13 mouse cellular contexts compared by ENCODE assay signal in the genomic region with DNA sequence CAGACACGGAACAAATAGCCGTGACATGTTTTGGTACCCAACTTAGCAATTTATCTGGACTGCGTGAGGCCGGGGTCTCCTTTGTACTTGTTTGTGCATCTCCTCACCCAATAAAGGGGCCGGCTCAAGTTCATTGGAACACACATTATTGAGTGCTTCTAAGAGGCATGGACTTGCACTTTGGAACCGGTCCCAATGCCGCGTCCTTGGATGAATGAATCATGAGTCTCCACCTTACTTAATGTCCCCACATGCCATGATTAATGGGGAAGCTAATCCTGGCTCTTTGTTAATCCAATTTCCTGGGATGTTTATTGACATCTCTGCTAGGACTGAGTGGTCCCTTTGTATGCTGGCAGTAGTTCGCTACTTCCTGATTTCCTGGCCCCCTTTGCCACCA.
A peak's percentile ranks its signal among the peaks of the same experiment; 100 is the strongest.
DNase-seq lines count a peak whose midpoint lies in the region; ATAC-seq lines count a peak whose summit lies in the region.
"Had no signal": no experiment of that assay in that cellular context is flagged by ENCODE, and none has a peak within 500 bp of the region (broad histone marks: within the 10 kb centered on the region; RNA-seq: fewer than 3 reads in every experiment).

No protein-coding gene starts in this region.

- no peak overlapping the region for H3K9ac ChIP-seq in hindbrain, embryonic 16.5 days (ENCODE audit: low read depth, low read length)

- H3K4me2 ChIP-seq in hindbrain, embryonic 16.5 days (ENCODE audit: low read length): no peak overlapping the region
- H3K4me2 ChIP-seq: liver, embryonic 11.5 days had no signal

- H3K4me1 ChIP-seq in hindbrain, embryonic 16.5 days (ENCODE audit: control insufficient read depth, insufficient read depth, low read depth, low read length): no peaks in the 10 kb centered on the region; the same call in 1 of the 2 replicates

- no peaks in the 10 kb centered on the region for H3K27me3 ChIP-seq in hindbrain, embryonic 16.5 days (replicated peaks; ENCODE audit: control insufficient read depth, insufficient read depth, low read length)

- H3K9me3 ChIP-seq in hindbrain, embryonic 16.5 days (ENCODE audit: control insufficient read depth, low read length): no peaks in the 10 kb centered on the region

- peak; percentile 68 for DNase-seq in ovary, adult 18-20 months (ENCODE audit: low spot score)
- DNase-seq in ovary, postnatal 10 days (ENCODE audit: low spot score): no peak
- DNase-seq in adrenal gland, postnatal 4 days (ENCODE audit: low spot score in 2 of 2): peak; percentile 27 to 62
- peak; percentile 62 for DNase-seq in testis, postnatal 10 days (ENCODE audit: low spot score)
- no peak for DNase-seq in kidney, adult 18-20 months
- no peak for DNase-seq in kidney, adult 9 months
- DNase-seq in left cerebral cortex, postnatal 36 days (ENCODE audit: low spot score in 2 of 2): no peak
- DNase-seq: heart, postnatal 10 days; right cerebral cortex, adult 18-20 months; thymus, postnatal 25 days had no signal

- no peaks in the 10 kb centered on the region for H3K36me3 ChIP-seq in hindbrain, embryonic 16.5 days (ENCODE audit: control insufficient read depth, insufficient read depth, low read length)

- H3K27ac ChIP-seq in hindbrain, embryonic 16.5 days (ENCODE audit: low read depth, low read length): no peak overlapping the region

- H3K4me3 ChIP-seq in hindbrain, embryonic 16.5 days (ENCODE audit: low read length): no peak overlapping the region
- H3K4me3 ChIP-seq: layer of hippocampus, adult 2 months had no signal

- ATAC-seq in hindbrain, embryonic 16.5 days: peak; percentile 46; the same call in 1 of the 2 replicates

- intact Hi-C loops in left cerebral cortex, postnatal 36 days (cut with DNase I): no loop called here

- 44% methylated on average over 9 of the region's 9 CpGs for WGBS in hindbrain, embryonic 16.5 days

Comparison
In these comparisons a context has a peak if more than half of its experiments do, and no peak if none do; other contexts are left out.
1. DNase-seq: peak in ovary, adult 18-20 months (single experiment), adrenal gland, postnatal 4 days (2 of 2) and testis, postnatal 10 days (single experiment); none in ovary, postnatal 10 days (single experiment), kidney, adult 18-20 months (single experiment), kidney, adult 9 months (single experiment) and left cerebral cortex, postnatal 36 days (0 of 2).